Mouse (Mus musculus) gastrocnemius, postnatal 10 days (tissue): ENCODE measurements at regions not wholly inside any gene's neighbourhood (a gene's known extent, or its start where the extent isn't known, plus 50 kb on each side); places are given as distances from the start of the nearest gene placed in this dataset.

Source experiments
- DNase-seq: peaks from one replicate; pipeline ENCODE4 v3.0.0; 2021; ENCODE audit warnings: mixed read lengths

- no peak for DNase-seq
Measured at GRCm38 (mm10) chr1:163190841-163191240, 105.4 kb upstream of the Mroh9 start.

- DNase-seq: no peak
Measured at GRCm38 (mm10) chr1:163181851-163182250, 96.4 kb upstream of the Mroh9 start.

- DNase-seq: no peak
Measured at GRCm38 (mm10) chr1:163177011-163177410, 91.5 kb upstream of the Mroh9 start.

GRCm38 (mm10) chr1:163167051-163167450 is 81.6 kb upstream of the Mroh9 start:
- DNase-seq: peak; percentile 68

GRCm38 (mm10) chr1:163163636-163164035 is 78.2 kb upstream of the Mroh9 start:
- no peak for DNase-seq

- DNase-seq: no peak
Measured at GRCm38 (mm10) chr1:163159911-163160310, 74.4 kb upstream of the Mroh9 start.

- DNase-seq: no peak
Measured at GRCm38 (mm10) chr1:163158491-163158890, 73.0 kb upstream of the Mroh9 start.

- peak; percentile 56 for DNase-seq
Measured at GRCm38 (mm10) chr1:163150203-163150855, 64.9 kb upstream of the Mroh9 start.

- DNase-seq: no peak
Measured at GRCm38 (mm10) chr1:163146641-163147040, 61.2 kb upstream of the Mroh9 start.

- no peak for DNase-seq
Measured at GRCm38 (mm10) chr1:163143113-163143512, 57.6 kb upstream of the Mroh9 start.

- no peak for DNase-seq
Measured at GRCm38 (mm10) chr1:163141471-163141870, 56.0 kb upstream of the Mroh9 start.

GRCm38 (mm10) chr1:163138179-163138578 is 52.7 kb upstream of the Mroh9 start:
- DNase-seq: no peak
